Mouse (Mus musculus) skeletal muscle tissue, adult 2 months (tissue): ENCODE measurements around the gene Ythdf2.

Source experiments
- DNase-seq: peaks from one replicate; pipeline ENCODE4 v3.0.0-alpha.2; 2012; ENCODE audit warnings: low read depth, low spot score

Gene Ythdf2

GRCm38 (mm10) chr4:132151673-132152072 lies 60.4 kb downstream of the Ythdf2 start:
- DNase-seq: no peak

GRCm38 (mm10) chr4:132146201-132146600 lies 65.9 kb downstream of the Ythdf2 start:
- no peak for DNase-seq

- no peak for DNase-seq
Measured at GRCm38 (mm10) chr4:132145092-132145491, 67.0 kb downstream of the Ythdf2 start.

GRCm38 (mm10) chr4:132144080-132144841 lies 67.8 kb downstream of the Ythdf2 start, which contains the start of gene Oprd1:
TSS of gene Oprd1 (minus strand) at chr4:132144486.
- DNase-seq: no peak

- no peak for DNase-seq
Measured at GRCm38 (mm10) chr4:132138640-132139039, 73.5 kb downstream of the Ythdf2 start.

- no peak for DNase-seq
Measured at GRCm38 (mm10) chr4:132137013-132137412, 75.1 kb downstream of the Ythdf2 start.
